Mouse (Mus musculus): ENCODE measurements at regions not wholly inside any gene's neighbourhood (a gene's known extent, or its start where the extent isn't known, plus 50 kb on each side); places are given as distances from the start of the nearest gene placed in this dataset.

GRCm38 (mm10) chr3:4836888-4837287 is 913.7 kb upstream of the Gm8797 start:
- no peak for TF ChIP-seq MAFK (IDR thresholded peaks at IDR 0.05; ENCODE audit: insufficient read depth, low read depth, low read length)
- TF ChIP-seq ZNF384 (IDR thresholded peaks at IDR 0.05; ENCODE audit: low read depth, low read length), result no peak

All from ES-E14 (cell line).